Comparison of ENCODE assay signal across 9 mouse cellular contexts in genomic region chr1:181039652-181040051, GRCm38 (mm10). TPM values are rescaled to one million over a fixed set of nuclear protein-coding genes. Genes with fewer than 3 reads are reported as not detected.
DNase-seq lines count a peak whose midpoint lies in the region; ATAC-seq lines count a peak whose summit lies in the region.
"Had no signal": no experiment of that assay in that cellular context is flagged by ENCODE, and none has a peak within 500 bp of the region (broad histone marks: within the 10 kb centered on the region; RNA-seq: fewer than 3 reads in every experiment).

No protein-coding gene starts in this region.

- no peaks in the 10 kb centered on the region for H3K4me1 ChIP-seq in midbrain, embryonic 11.5 days (ENCODE audit: control insufficient read depth, insufficient read depth, low read length)
- no peaks in the 10 kb centered on the region for H3K4me1 ChIP-seq in midbrain, embryonic 15.5 days
- H3K4me1 ChIP-seq: limb, embryonic 12.5 days had no signal

- no peak for ATAC-seq in midbrain, embryonic 11.5 days (ENCODE audit: low FRiP score)
- ATAC-seq in midbrain, embryonic 15.5 days (replicated peaks) = no peak

- no peaks in the 10 kb centered on the region for H3K9me3 ChIP-seq in midbrain, embryonic 11.5 days (ENCODE audit: control insufficient read depth, low read length)
- H3K9me3 ChIP-seq in midbrain, embryonic 15.5 days = no peaks in the 10 kb centered on the region
- H3K9me3 ChIP-seq: limb, embryonic 12.5 days had no signal

- DNase-seq in cerebellum, adult 11 months = peak; percentile 19
- no peak for DNase-seq in cerebellum, adult 11-12 months
- peak; percentile 88 for DNase-seq in midbrain, embryonic 11.5 days (ENCODE audit: low spot score, missing footprints)
- peak; percentile 70 for DNase-seq in embryo, embryonic 10.5 days (ENCODE audit: low spot score)
- DNase-seq in kidney, postnatal 14 days = peak; percentile 38
- peak; percentile 79 for DNase-seq in retina, embryonic 14.5 days (ENCODE audit: low spot score)
- DNase-seq in ovary, postnatal 14 days (ENCODE audit: low spot score) = no peak

- H3K27me3 ChIP-seq in midbrain, embryonic 11.5 days (ENCODE audit: control insufficient read depth, insufficient read depth, low read length) = no peaks in the 10 kb centered on the region
- peaks cover 4% of the 10 kb centered on the region; the same call in 1 of the 2 replicates for H3K27me3 ChIP-seq in midbrain, embryonic 15.5 days (replicated peaks)

- no peak overlapping the region for H3K27ac ChIP-seq in midbrain, embryonic 11.5 days (ENCODE audit: low read depth, low read length)
- H3K27ac ChIP-seq in midbrain, embryonic 15.5 days = no peak overlapping the region
- H3K27ac ChIP-seq: limb, embryonic 12.5 days had no signal

- H3K9ac ChIP-seq in midbrain, embryonic 11.5 days (ENCODE audit: low read length) = no peak overlapping the region
- no peak overlapping the region for H3K9ac ChIP-seq in midbrain, embryonic 15.5 days
- H3K9ac ChIP-seq: limb, embryonic 12.5 days had no signal

- H3K36me3 ChIP-seq in midbrain, embryonic 11.5 days (ENCODE audit: control insufficient read depth, insufficient read depth, low read length) = no peaks in the 10 kb centered on the region
- H3K36me3 ChIP-seq in midbrain, embryonic 15.5 days (replicated peaks) = no peaks in the 10 kb centered on the region
- H3K36me3 ChIP-seq: limb, embryonic 12.5 days had no signal

- 15% methylated on average over 4 of the region's 4 CpGs for WGBS in midbrain, embryonic 11.5 days
- 12% methylated on average over 4 of the region's 4 CpGs for WGBS in midbrain, embryonic 15.5 days

- no peak overlapping the region for H3K4me2 ChIP-seq in midbrain, embryonic 11.5 days
- H3K4me2 ChIP-seq in midbrain, embryonic 15.5 days = no peak overlapping the region
- H3K4me2 ChIP-seq: limb, embryonic 12.5 days had no signal

- H3K4me3 ChIP-seq in midbrain, embryonic 11.5 days (ENCODE audit: low read depth, low read length) = no peak overlapping the region
- H3K4me3 ChIP-seq in midbrain, embryonic 15.5 days = no peak overlapping the region
- H3K4me3 ChIP-seq: limb, embryonic 12.5 days had no signal

RNA-seq across cellular contexts. Expression of gene 9130409I23Rik, which starts 11.4 kb away (rescaled TPM):
- polyA plus RNA-seq in midbrain, embryonic 11.5 days (2014; fragmentation: Nextera tagmentation; extraction: Ambion mirVana) = 0.08 TPM in 1 of 2 replicates, not detected in the other
- not detected in 2 replicates for polyA plus RNA-seq in midbrain, embryonic 15.5 days (2015; fragmentation: Nextera tagmentation; extraction: Ambion mirVana)
- polyA plus RNA-seq: limb, embryonic 12.5 days had no signal

RNA-seq across cellular contexts. Expression of gene Ephx1, which starts 18.9 kb away (rescaled TPM):
- polyA plus RNA-seq in midbrain, embryonic 11.5 days (2014; fragmentation: Nextera tagmentation; extraction: Ambion mirVana) = 0.87 and 1.6 TPM in 2 replicates
- 5.9 and 6.0 TPM in 2 replicates for polyA plus RNA-seq in midbrain, embryonic 15.5 days (2015; fragmentation: Nextera tagmentation; extraction: Ambion mirVana)

Comparison
In these comparisons a context has a peak if more than half of its experiments do, and no peak if none do; other contexts are left out.
1. DNase-seq: peak in cerebellum, adult 11 months (single experiment), midbrain, embryonic 11.5 days (single experiment), embryo, embryonic 10.5 days (single experiment), kidney, postnatal 14 days (single experiment) and retina, embryonic 14.5 days (single experiment); none in cerebellum, adult 11-12 months (single experiment) and ovary, postnatal 14 days (single experiment).